Mouse (Mus musculus) kidney, adult 2 months (tissue): ENCODE measurements at regions not wholly inside any gene's neighbourhood (a gene's known extent, or its start where the extent isn't known, plus 50 kb on each side); places are given as distances from the start of the nearest gene placed in this dataset.

Experiments
- CTCF ChIP-seq: fragments of 200-500 bp; conservative IDR thresholded peaks from 2 replicates; pipeline ENCODE4 v1.5.1; 2011; ENCODE audit warnings: low read depth, mild to moderate bottlenecking, control low read depth, low read length, moderate library complexity, mixed read lengths; ENCODE audit not compliant: insufficient read depth, insufficient read length
- POLR2A ChIP-seq: fragments of 200-500 bp; IDR thresholded peaks from one replicate; pipeline ENCODE4 v1.6.1; 2011; ENCODE audit warnings: low read depth, low read length, control low read depth

- TF ChIP-seq POLR2A (no peak), CTCF (no peak)
Measured at GRCm38 (mm10) chr4:100624656-100625055, 146.0 kb downstream of the Ube2u start.
